Mouse (Mus musculus) spleen, adult 2 months (tissue): ENCODE measurements around the gene Ppard.

Source experiments
- CTCF ChIP-seq: fragments of 200-500 bp; IDR thresholded peaks from 2 replicates; pipeline ENCODE4 v1.5.1; 2011; ENCODE audit warnings: mild to moderate bottlenecking, inconsistent platforms; ENCODE audit not compliant: insufficient read depth, insufficient read length, insufficient replicate concordance; ENCODE audit errors: extremely low read depth
- POLR2A ChIP-seq: fragments of 200-500 bp; IDR thresholded peaks from 2 replicates; pipeline ENCODE4 v1.6.1; 2011; ENCODE audit warnings: low read depth, low read length, inconsistent platforms

GRCm38 (mm10) chr17:28347327-28347726 is 114.8 kb downstream of the Ppard start:
- TF ChIP-seq CTCF (no peak), POLR2A (no peak)
